Mouse (Mus musculus) MN1 (cell line): Measurements from ENCODE around the gene Tlr9.

Experiments used
- DNase-seq: peaks from one replicate; pipeline ENCODE4 v3.0.0-alpha.2; 2016; ENCODE audit warnings: low spot score

Gene Tlr9

DNA sequence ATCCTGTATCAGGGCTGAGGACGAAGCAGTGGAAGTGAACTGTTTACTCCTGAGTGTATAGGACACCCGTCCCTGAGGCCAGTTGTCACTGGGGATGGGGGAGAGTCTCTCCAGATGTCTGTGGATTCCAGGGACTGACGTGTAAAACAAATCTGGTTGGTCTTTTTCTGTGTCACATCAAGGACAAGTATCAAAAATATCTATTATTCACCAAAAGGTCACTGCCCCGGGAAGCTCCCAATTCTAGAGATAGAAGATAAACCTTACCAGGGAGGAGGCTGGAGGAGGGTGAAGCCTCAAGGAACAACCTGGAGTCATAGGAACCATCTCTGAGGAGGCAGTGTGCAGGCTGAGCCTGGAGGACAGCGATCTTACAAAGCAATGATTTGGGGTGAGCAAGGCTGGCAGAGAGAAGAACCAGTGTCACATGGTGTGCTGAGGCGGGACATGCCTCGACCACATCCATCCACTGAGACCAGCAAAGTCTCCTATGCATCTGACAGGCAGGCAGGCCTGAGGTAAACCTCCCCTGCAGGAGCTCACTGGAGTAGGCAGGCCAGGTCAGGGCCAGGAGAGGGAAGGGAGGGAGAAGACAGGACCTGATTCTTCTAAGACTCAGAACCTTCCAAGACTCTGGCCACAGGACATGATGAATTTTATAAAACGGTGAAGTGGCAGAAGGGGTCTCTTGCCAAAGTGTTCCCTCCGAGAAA, 46.8 kb downstream of the Tlr9 start:
- DNase-seq, result no peak

GRCm38 (mm10) chr9:106269879-106270278, 47.5 kb downstream of the Tlr9 start:
- DNase-seq, result peak; percentile 58

- DNase-seq, result no peak
These were observed 48.3 kb downstream of the Tlr9 start for GRCm38 (mm10) chr9:106270656-106271055.

DNA sequence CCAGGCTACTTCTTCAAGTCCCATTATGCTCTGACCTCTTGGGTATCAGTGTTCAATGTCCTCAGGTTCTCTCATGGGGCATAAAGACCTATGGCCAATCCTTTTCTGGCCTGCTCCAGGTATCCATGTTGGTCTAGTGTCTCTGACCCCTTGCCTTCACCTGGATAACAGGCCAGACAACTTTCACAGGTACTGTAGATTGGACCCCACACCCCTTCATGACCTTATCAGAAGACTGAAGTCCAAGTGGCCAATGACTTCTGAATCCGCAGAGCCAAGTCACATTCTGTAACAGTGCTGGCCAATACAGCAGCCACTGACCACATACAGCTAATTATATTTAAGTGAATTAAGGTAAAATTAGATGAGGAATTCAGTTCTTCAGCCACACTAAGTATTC, 49.9 kb downstream of the Tlr9 start:
- no peak for DNase-seq

DNA sequence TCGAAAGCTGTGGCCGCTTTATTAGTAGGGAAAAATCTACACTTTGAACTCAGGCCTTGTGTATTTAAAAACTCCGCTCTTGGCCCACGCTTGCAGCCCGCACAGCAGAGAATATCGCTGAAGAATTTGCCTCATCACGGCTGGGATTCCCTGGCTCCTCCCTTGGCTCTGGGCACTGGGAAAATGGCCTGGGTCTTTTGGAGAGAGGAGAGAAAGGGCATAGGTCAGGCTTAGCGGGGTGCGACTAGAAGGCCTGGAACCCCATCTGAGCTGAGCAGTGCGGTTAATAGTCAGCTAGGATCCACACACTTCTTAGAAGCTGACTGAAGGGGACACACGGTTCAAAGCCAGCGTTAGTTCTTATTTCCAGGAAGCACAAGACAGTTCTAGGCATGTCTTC, 50.9 kb downstream of the Tlr9 start:
- no peak for DNase-seq

DNA sequence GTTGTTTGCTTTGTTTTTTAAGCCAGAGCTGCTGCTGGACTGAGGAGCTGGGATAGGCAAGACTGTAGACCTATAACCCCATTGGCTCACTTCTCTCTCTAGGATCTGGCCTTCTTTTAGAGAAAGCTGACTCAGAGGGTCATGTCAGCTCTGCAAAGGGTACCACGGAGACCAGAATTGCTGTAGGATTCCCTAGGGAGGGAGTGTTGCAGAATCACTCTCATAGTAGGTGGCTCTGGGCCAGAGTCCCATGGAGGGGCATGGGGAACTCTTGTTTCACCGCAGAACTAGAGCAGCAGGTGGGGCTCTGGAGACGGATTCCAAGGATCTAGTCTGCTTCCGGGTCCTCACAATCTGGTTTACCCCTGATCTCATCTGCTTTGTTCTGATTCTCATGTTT, 51.4 kb downstream of the Tlr9 start:
- DNase-seq, result no peak

- DNase-seq, result peak; percentile 51
These were observed 52.3 kb downstream of the Tlr9 start for GRCm38 (mm10) chr9:106274652-106275180.

- no peak for DNase-seq
These were observed 53.4 kb downstream of the Tlr9 start for GRCm38 (mm10) chr9:106275806-106276205.
